Mouse (Mus musculus) B cell, adult (primary cell): ENCODE data around the gene Ppp1r13b. TPM values are rescaled to one million over a fixed set of nuclear protein-coding genes. Genes with fewer than 3 reads are reported as not detected.

Experiments used
- total RNA-seq: library from RNA; stranded (reverse); gene quantifications from 4 replicates; pipeline ENCODE4 v1.2.4, GENCODE M21; 2023; ENCODE audit not compliant: inconsistent age

The Ppp1r13b gene
- total RNA-seq, result 41.6 to 52.2 TPM (median 44.6 TPM) in 4 replicates

DNA sequence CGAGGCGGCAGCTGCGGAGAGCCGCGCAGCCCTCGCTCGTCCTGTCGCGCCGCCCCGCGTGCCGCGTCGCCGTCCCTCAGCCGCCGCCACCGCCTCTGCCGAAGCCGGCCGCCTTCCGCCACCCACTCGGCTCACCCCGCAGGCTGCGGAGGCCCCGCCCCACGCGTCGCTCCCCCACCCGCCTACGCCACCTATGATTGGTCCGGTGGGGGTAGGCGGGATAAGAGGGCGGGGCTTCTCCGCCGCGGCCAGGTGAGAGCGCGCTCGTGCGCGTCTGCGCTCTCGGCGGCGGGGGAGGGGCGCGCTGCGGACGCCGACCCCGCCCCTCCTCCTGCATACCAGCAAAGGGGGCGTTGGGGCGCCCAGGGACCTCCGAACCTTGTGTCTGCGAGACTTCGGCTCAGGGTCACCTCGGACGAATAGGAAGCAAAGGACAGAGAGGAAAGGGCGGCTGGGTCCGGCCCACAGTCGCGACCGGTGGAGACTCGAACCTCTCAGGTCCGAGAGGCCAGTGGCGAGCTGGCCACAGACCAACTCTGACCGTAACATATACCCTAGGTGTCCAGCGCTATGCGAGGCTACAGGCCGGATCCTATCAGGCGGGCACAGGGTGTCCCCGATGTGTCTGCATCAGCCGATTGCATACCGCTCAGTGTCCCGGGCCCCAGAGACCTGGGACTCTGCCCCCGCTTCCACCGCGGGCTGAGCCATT lies at the start of gene Ppp1r13b:
Gene Ppp1r13b, minus strand, starts transcription at position 141 of the 712 bp plus-strand sequence.

DNA sequence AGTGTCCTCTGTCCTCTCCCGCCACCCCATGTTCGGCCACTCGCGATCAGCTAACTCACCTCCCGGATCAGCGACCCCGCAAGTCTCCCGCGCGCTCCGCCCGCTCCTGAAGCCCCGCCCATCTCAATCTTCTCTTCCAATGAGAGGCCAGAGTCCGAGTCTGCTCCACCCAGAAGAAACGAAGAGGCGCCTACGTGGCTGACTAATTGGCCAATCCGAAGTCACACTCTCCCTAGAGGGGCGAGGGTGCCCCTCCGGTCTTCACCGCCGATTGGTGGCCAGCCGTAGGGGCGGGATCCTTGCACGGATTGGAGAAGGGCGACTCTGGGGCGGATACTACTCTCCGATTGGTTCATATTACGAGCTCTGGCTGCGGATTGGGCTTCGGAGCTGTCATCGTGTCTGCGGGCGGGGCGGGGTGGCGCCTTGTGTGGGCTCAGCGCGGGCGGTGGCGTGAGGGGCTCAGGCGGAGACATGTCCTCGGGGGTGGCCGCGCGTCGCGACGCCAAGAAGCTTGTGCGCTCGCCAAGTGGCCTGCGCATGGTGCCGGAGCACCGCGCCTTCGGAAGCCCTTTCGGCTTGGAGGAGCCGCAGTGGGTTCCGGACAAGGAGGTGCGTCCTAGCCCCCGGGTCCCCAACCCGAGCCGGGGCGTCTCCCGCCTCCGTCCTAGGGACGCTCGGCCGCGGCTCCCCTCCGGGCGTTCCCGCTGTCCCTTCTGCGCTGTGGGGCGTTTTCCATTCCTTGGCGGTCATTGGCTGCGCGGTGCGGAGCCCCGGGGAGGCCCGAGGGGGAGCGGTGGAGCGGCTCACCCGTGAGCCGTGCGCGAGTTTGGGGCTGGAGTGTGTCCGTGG lies 93.9 kb downstream of the Ppp1r13b start, which contains the start of the genes Xrcc3 and Zfyve21:
Gene Xrcc3, minus strand, starts transcription at position 108 of the 852 bp plus-strand sequence.
Gene Zfyve21, plus strand, starts transcription at position 405 of the 852 bp plus-strand sequence.

Other genes with a start within 250 kb of the Ppp1r13b start
- gene Ckb, start 235.8 kb downstream of the Ppp1r13b start, total RNA-seq, result 1.2 to 2.4 TPM (median 1.6 TPM) in 4 replicates
- gene Trmt61a, start 230.0 kb downstream of the Ppp1r13b start, total RNA-seq, result 14.8 to 18.2 TPM (median 15.2 TPM) in 4 replicates
- 21.4 to 29.7 TPM (median 22.3 TPM) in 4 replicates for gene Bag5, start 194.9 kb downstream of the Ppp1r13b start, total RNA-seq
- 22.4 to 28.0 TPM (median 25.9 TPM) in 4 replicates for gene Apopt1, start 194.8 kb downstream of the Ppp1r13b start, total RNA-seq
- 61.8 to 71.7 TPM (median 69.0 TPM) in 4 replicates for gene Klc1, start 149.3 kb downstream of the Ppp1r13b start, total RNA-seq
- gene Xrcc3, start 94.2 kb downstream of the Ppp1r13b start, total RNA-seq, result 1.2 to 3.9 TPM (median 2.6 TPM) in 4 replicates
- 1.6 to 3.4 TPM (median 2.1 TPM) in 4 replicates for gene Zfyve21, start 93.9 kb downstream of the Ppp1r13b start, total RNA-seq
- gene Atp5mpl, start 58.9 kb upstream of the Ppp1r13b start, total RNA-seq, result 145 to 192 TPM (median 178 TPM) in 4 replicates
- not detected in 4 replicates for gene Tdrd9, start 63.4 kb upstream of the Ppp1r13b start, total RNA-seq
- gene Rd3l, start 73.2 kb upstream of the Ppp1r13b start, total RNA-seq, result not detected in 4 replicates
- gene Aspg, start 198.6 kb upstream of the Ppp1r13b start, total RNA-seq, result 0.36 to 0.51 TPM in 2 of 4 replicates, not detected in the others
- gene Kif26a, start 238.1 kb upstream of the Ppp1r13b start, total RNA-seq, result 0.06 TPM in 1 of 4 replicates, not detected in the others